Mouse (Mus musculus): ENCODE measurements around the gene Fbxo42. TPM values are rescaled to one million over a fixed set of nuclear protein-coding genes. Genes with fewer than 3 reads are reported as not detected.

The Fbxo42 gene
- polyA plus RNA-seq, 1 experiment from 2014 or later: 27.0 TPM

- H3K4me3 ChIP-seq: no peak overlapping the region
- no peak for ATAC-seq (ENCODE audit: low FRiP score, low read depth)
- H3K9ac ChIP-seq (replicated peaks): no peak overlapping the region
- H3K4me1 ChIP-seq: peaks cover 4% of the 10 kb centered on the region; the same call in 1 of the 2 replicates
- no peak overlapping the region for H3K27ac ChIP-seq (replicated peaks)
- 96% methylated on average over 5 of the region's 5 CpGs for WGBS
- H3K4me2 ChIP-seq (replicated peaks): no peak overlapping the region
- H3K36me3 ChIP-seq: peaks cover 20% of the 10 kb centered on the region; the same call in 1 of the 2 replicates
- H3K9me3 ChIP-seq: no peaks in the 10 kb centered on the region
- no peaks in the 10 kb centered on the region for H3K27me3 ChIP-seq
Observed at GRCm38 (mm10) chr4:141207081-141207480, 59.4 kb downstream of the Fbxo42 start.

DNA sequence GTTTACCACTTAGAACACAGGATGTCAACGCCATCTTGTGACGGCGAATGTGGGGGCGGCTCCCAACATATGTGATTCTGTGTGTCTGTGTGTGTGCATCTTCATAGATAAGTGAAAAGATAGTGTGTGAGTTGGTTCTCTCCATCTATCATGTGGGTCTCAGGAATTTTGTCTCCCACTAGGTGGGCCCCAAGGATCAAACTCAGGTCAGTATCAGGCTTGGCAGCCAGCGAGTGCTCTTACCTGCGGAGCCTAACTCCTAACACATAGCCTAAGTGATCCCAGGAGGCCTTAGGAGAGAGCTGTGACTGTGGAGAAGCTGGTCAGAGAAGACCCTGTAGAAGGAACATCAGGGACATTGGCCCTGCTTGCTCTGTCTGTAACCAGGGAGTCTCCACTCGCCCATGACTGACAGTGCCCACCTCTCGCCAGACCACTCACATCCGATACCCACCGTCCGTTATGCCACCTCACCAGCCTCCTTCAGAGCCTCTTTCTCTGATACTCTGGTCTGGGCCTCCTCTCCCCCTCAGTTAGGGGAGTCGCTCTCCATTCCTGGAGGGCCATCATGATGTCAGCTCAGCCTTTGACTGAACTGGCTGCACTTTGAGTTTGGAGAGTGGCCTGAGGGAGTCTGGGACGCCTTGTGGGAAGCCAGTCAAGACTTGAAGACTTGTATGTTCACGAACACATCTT lies 63.0 kb downstream of the Fbxo42 start:
- peak overlapping the region; percentile 44 for H3K4me2 ChIP-seq (replicated peaks)
- H3K27me3 ChIP-seq: no peaks in the 10 kb centered on the region
- H3K27ac ChIP-seq (replicated peaks): peak overlapping the region; percentile 20; the same call in 1 of the 2 replicates
- ATAC-seq (ENCODE audit: low FRiP score, low read depth): no peak
- H3K9ac ChIP-seq (replicated peaks): no peak overlapping the region
- peak overlapping the region; percentile 29 for H3K4me3 ChIP-seq
- H3K4me1 ChIP-seq: peaks cover 19% of the 10 kb centered on the region
- no peaks in the 10 kb centered on the region for H3K36me3 ChIP-seq
- H3K9me3 ChIP-seq: no peaks in the 10 kb centered on the region
- 76% methylated on average over 14 of the region's 14 CpGs for WGBS

DNA sequence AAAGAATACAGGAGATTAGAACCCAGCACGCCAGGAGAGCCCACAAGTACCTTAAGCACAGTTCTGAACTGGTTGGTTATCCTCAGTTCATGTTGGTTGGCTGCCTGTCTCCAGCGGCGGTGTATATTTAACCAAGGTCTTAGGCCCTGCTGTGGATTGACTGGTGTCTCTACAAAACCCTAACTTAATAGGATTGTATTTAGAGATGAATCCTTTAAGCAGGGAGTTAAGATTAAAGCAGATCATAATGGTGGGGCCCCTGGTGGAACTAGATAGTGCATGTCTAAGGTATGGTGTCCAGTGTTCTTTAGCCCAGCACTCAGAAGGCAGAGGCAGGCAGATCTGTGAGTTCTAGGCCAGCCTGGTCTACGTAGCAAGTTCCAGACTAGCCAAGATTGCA lies 63.9 kb downstream of the Fbxo42 start:
- Histone ChIP-seq H3K4me3 (no peak overlapping the region), H3K4me2 (replicated peaks) (no peak overlapping the region), H3K27ac (replicated peaks) (no peak overlapping the region), H3K4me1 (peaks cover 19% of the 10 kb centered on the region), H3K27me3 (no peaks in the 10 kb centered on the region), H3K9ac (replicated peaks) (no peak overlapping the region), H3K36me3 (no peaks in the 10 kb centered on the region), H3K9me3 (no peaks in the 10 kb centered on the region)
- ATAC-seq (ENCODE audit: low FRiP score, low read depth): no peak
- WGBS: 94% methylated on average over 4 of the region's 4 CpGs

- no peaks in the 10 kb centered on the region for H3K36me3 ChIP-seq
- 79% methylated on average over 9 of the region's 9 CpGs for WGBS
- H3K9ac ChIP-seq (replicated peaks): no peak overlapping the region
- no peak for ATAC-seq (ENCODE audit: low FRiP score, low read depth)
- H3K4me1 ChIP-seq: peaks cover 19% of the 10 kb centered on the region
- H3K27me3 ChIP-seq: no peaks in the 10 kb centered on the region
- H3K27ac ChIP-seq (replicated peaks): no peak overlapping the region
- H3K4me3 ChIP-seq: no peak overlapping the region
- H3K4me2 ChIP-seq (replicated peaks): no peak overlapping the region
- no peaks in the 10 kb centered on the region for H3K9me3 ChIP-seq
Observed at GRCm38 (mm10) chr4:141212892-141213291, 65.2 kb downstream of the Fbxo42 start.

DNA sequence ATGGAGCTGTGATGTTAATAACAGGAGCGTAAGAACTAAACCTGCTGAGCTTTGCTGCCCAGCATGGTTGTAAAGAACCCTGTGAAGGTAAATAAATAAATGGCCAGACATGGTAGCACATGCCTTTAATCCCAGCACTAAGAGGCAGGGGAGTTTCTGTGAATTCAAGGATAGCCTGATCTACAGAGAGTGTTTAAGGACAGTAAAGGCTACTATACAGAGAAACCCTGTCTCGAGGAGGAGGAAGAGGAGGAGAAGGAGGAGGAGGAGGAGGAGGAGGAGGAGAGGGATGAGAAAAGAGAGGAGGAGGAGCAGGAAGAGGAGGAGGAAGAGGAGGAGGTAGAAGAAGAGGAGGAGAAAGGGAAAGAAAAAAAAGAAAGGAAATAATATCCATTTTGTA lies 65.6 kb downstream of the Fbxo42 start:
- peak overlapping the region; percentile 58 for H3K4me3 ChIP-seq
- no peak overlapping the region; the same call in 1 of the 2 replicates for H3K9ac ChIP-seq (replicated peaks)
- H3K4me2 ChIP-seq (replicated peaks): peak overlapping the region; percentile 93
- no peaks in the 10 kb centered on the region for H3K36me3 ChIP-seq
- H3K27ac ChIP-seq (replicated peaks): no peak overlapping the region; the same call in 1 of the 2 replicates
- no peaks in the 10 kb centered on the region for H3K27me3 ChIP-seq
- peaks cover 19% of the 10 kb centered on the region for H3K4me1 ChIP-seq
- no peaks in the 10 kb centered on the region for H3K9me3 ChIP-seq
- 41% methylated on average over 2 of the region's 2 CpGs for WGBS
- no peak for ATAC-seq (ENCODE audit: low FRiP score, low read depth)

- peaks cover 19% of the 10 kb centered on the region for H3K4me1 ChIP-seq
- no peaks in the 10 kb centered on the region for H3K36me3 ChIP-seq
- WGBS: under 1% methylated on average over 24 of the region's 24 CpGs
- H3K27ac ChIP-seq (replicated peaks): no peak within 1 kb of the TSS; the same call in 1 of the 2 replicates
- H3K9me3 ChIP-seq: no peaks in the 10 kb centered on the region
- H3K4me2 ChIP-seq (replicated peaks): peak within 1 kb of the TSS; percentile 93
- ATAC-seq (ENCODE audit: low FRiP score, low read depth): peak; percentile 77
- peak within 1 kb of the TSS; percentile 58 for H3K4me3 ChIP-seq
- H3K9ac ChIP-seq (replicated peaks): peak within 1 kb of the TSS; percentile 72
- no peaks in the 10 kb centered on the region for H3K27me3 ChIP-seq
Observed at GRCm38 (mm10) chr4:141213770-141214336, 66.1 kb downstream of the Fbxo42 start, which contains the start of gene Rsg1. Gene Rsg1 (plus strand): TSS chr4:141213956.

DNA sequence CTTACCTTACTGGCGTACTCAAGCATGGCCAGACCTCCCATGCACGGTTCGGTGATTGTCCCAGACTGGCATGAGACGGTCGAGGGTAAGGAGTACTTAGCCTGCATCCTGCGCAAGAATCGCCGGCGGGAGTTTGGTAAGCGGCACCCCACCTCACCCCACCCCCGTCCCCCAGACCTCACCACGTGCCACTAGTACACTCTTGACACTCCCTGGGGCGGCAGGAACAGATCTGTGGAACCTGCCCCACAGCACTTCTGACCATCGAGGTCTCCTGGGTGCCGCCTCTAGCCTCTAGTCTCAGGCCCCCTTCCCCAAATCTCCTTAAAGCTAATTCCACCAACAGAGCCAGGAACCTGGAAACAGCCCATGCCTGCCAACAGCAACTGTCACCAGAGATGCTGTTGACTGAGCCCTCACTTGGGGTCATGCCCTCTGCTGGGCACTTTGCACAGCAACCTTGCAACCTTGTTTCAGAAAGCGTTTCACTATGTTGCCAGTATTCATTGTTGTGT lies 66.7 kb downstream of the Fbxo42 start:
- Histone ChIP-seq H3K36me3 (no peaks in the 10 kb centered on the region), H3K4me3 (peak overlapping the region; percentile 58), H3K27ac (replicated peaks) (no peak overlapping the region), H3K27me3 (no peaks in the 10 kb centered on the region), H3K4me1 (peaks cover 19% of the 10 kb centered on the region), H3K4me2 (replicated peaks) (peak overlapping the region; percentile 93), H3K9me3 (no peaks in the 10 kb centered on the region), H3K9ac (replicated peaks) (peak overlapping the region; percentile 72)
- 2% methylated on average over 16 of the region's 16 CpGs for WGBS
- peak; percentile 67 for ATAC-seq (ENCODE audit: low FRiP score, low read depth)

DNA sequence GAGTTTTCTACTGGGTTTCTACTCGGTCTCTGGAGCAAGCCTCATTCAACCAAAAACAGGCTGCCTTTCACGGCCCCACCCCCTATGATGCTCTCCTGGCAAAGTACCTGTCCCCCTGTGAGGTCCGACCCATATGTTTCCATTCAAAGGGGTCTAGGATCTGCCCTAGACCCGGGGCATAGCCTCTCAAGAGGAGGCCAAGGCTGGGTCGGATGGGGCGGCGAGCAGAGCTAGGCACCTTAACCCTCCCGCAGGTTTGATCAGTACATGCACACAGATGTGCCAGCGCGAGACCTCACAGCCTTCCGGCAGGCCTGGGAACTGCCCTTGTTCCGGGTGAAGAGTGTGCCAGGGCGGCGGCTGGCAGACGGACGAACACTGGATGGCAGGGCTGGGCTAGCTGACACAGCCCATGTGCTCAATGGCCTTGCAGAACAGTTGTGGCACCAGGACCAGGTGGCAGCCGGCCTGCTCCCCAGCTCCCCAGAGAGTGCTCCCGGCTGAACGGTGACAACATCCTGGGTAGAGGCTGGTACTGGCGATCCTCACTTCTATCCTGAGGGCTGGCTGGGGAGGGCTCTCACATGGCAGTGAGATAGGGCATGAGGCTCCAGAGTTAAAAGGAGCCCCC lies 72.0 kb downstream of the Fbxo42 start:
- Histone ChIP-seq H3K4me1 (peaks cover under 1% of the 10 kb centered on the region), H3K4me2 (replicated peaks) (no peak overlapping the region), H3K9ac (replicated peaks) (no peak overlapping the region), H3K9me3 (no peaks in the 10 kb centered on the region), H3K27ac (replicated peaks) (no peak overlapping the region), H3K36me3 (peaks cover 9% of the 10 kb centered on the region; the same call in 1 of the 2 replicates), H3K4me3 (no peak overlapping the region), H3K27me3 (no peaks in the 10 kb centered on the region)
- no peak for ATAC-seq (ENCODE audit: low FRiP score, low read depth)
- 91% methylated on average over 20 of the region's 20 CpGs for WGBS

DNA sequence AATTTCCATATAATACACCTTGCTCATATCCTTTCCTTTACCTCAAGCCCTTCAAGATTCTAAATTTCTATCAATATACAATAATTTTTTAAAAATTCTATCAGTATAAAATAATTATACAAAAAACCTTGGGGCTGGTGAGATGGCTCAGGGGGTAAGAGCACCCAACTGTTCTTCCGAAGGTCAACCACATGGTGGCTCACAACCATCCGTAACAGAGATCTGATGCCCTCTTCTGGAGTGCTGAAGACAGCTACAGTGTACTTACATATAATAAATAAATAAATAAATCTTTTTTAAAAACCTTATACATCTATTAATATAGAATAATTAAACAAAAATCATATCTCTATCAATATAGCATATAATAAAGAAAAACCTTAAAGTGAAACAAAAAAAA lies 74.1 kb downstream of the Fbxo42 start:
- no peak overlapping the region for H3K9ac ChIP-seq (replicated peaks)
- H3K27me3 ChIP-seq: no peaks in the 10 kb centered on the region
- no peak overlapping the region for H3K4me3 ChIP-seq
- H3K4me2 ChIP-seq (replicated peaks): no peak overlapping the region
- WGBS: 65% methylated on average over 2 of the region's 2 CpGs
- H3K9me3 ChIP-seq: no peaks in the 10 kb centered on the region
- no peaks in the 10 kb centered on the region for H3K4me1 ChIP-seq
- no peak overlapping the region for H3K27ac ChIP-seq (replicated peaks)
- ATAC-seq (ENCODE audit: low FRiP score, low read depth): no peak
- H3K36me3 ChIP-seq: peaks cover 9% of the 10 kb centered on the region; the same call in 1 of the 2 replicates

DNA sequence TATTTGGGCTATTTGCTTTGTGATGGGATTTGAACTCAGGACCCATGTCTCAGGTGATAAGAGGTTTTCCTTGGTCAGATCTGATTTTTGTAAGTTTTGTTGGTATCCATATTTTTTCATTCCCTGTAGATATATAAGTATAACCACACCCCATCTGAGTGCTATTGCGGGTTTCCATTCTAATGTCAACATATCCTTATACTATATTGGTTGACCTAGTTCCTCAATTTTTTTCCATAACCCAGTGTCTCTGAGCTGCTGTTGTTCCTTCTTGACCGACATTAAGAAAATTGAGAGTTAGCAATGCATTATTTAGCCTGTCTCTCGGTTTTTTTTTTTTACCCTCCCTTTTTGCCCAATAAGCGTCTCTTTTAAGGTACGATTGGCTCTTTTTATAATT lies 75.0 kb downstream of the Fbxo42 start:
- Histone ChIP-seq H3K27ac (replicated peaks) (no peak overlapping the region), H3K9me3 (no peaks in the 10 kb centered on the region), H3K4me1 (no peaks in the 10 kb centered on the region), H3K9ac (replicated peaks) (no peak overlapping the region), H3K27me3 (no peaks in the 10 kb centered on the region), H3K36me3 (peaks cover 9% of the 10 kb centered on the region; the same call in 1 of the 2 replicates), H3K4me3 (no peak overlapping the region), H3K4me2 (replicated peaks) (no peak overlapping the region)
- 92% methylated on average over 5 of the region's 5 CpGs for WGBS
- ATAC-seq (ENCODE audit: low FRiP score, low read depth): no peak

DNA sequence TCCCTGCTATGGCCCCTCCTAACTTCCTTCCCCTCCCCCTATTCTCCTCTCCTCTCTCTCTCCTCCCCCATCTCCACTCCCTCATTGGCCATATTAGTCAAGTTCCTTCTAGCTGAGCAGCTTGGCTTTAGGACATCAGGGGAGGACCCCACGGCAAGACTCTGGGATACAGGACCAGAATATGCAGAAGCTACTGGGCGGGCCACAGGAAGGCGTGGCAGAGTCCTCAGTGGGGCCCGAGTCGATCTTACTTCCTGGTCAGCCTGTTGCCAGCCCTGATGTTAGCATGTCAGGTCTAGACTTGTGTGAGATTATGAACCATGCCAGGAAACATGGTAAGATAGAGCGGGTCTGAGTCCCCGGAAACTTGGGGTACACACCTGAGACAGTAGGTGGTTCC lies 81.0 kb downstream of the Fbxo42 start:
- no peak overlapping the region for H3K4me3 ChIP-seq
- H3K36me3 ChIP-seq: no peaks in the 10 kb centered on the region
- no peak overlapping the region for H3K9ac ChIP-seq (replicated peaks)
- peaks cover 10% of the 10 kb centered on the region; the same call in 1 of the 2 replicates for H3K27me3 ChIP-seq
- no peaks in the 10 kb centered on the region for H3K4me1 ChIP-seq
- WGBS: 94% methylated on average over 7 of the region's 7 CpGs
- no peaks in the 10 kb centered on the region for H3K9me3 ChIP-seq
- H3K4me2 ChIP-seq (replicated peaks): no peak overlapping the region
- ATAC-seq (ENCODE audit: low FRiP score, low read depth): no peak
- no peak overlapping the region for H3K27ac ChIP-seq (replicated peaks)

GRCm38 (mm10) chr4:141233196-141233595 lies 85.5 kb downstream of the Fbxo42 start:
- no peaks in the 10 kb centered on the region for H3K36me3 ChIP-seq
- peaks cover 31% of the 10 kb centered on the region for H3K27me3 ChIP-seq
- no peak overlapping the region for H3K4me3 ChIP-seq
- H3K4me1 ChIP-seq: no peaks in the 10 kb centered on the region
- no peak for ATAC-seq (ENCODE audit: low FRiP score, low read depth)
- 87% methylated on average over 4 of the region's 4 CpGs for WGBS
- H3K9me3 ChIP-seq: no peaks in the 10 kb centered on the region
- H3K9ac ChIP-seq (replicated peaks): no peak overlapping the region
- H3K27ac ChIP-seq (replicated peaks): no peak overlapping the region
- no peak overlapping the region for H3K4me2 ChIP-seq (replicated peaks)

Data from midbrain, embryonic 12.5 days (tissue).